Mouse (Mus musculus) ES-Bruce4 (cell line): ENCODE data around the gene Ntm.

Experiments used
- CTCF ChIP-seq: IDR thresholded peaks from one replicate; pipeline ENCODE4 v1.8.1; 2011; ENCODE audit warnings: low read depth, low read length
- POLR2A ChIP-seq: IDR thresholded peaks from one replicate; pipeline ENCODE4 v1.8.1; 2011; ENCODE audit warnings: low read length; ENCODE audit not compliant: insufficient read depth

- TF ChIP-seq CTCF (no peak), POLR2A (no peak)
Measured at GRCm38 (mm10) chr9:29765990-29766980, 196.7 kb downstream of the Ntm start.
